Mouse (Mus musculus) heart, adult 2 months (tissue): ENCODE measurements around the gene Tagln.

ENCODE experiments used
- CTCF ChIP-seq: fragments of 200-600 bp; IDR thresholded peaks from 2 replicates; pipeline ENCODE4 v1.8.1; 2022; ENCODE audit warnings: antibody characterized with exemption, mild to moderate bottlenecking, moderate library complexity
- EP300 ChIP-seq: fragments of 200-500 bp; IDR thresholded peaks from 2 replicates; pipeline ENCODE4 v1.6.1; 2011; ENCODE audit warnings: low read depth, low read length, control low read depth; ENCODE audit not compliant: insufficient read depth

- TF ChIP-seq CTCF (no peak), EP300 (no peak)
Observed at GRCm38 (mm10) chr9:45938952-45939637, 3.2 kb upstream of the Tagln start.
